Mouse (Mus musculus): ENCODE results near the gene Cebpa. TPM values are rescaled to one million over a fixed set of nuclear protein-coding genes. Genes with fewer than 3 reads are reported as not detected.
A peak's percentile ranks its signal among the peaks of the same experiment; 100 is the strongest.

The Cebpa gene
- 10 to 100 TPM in 1 of 2 experiments, 1 to 10 TPM in 1; 8.8 to 10.1 TPM for total RNA-seq (2021)
- long read RNA-seq, partial matches to known transcripts = 0 of 3 reads
- long read RNA-seq, other reads (novel, unspliced or antisense) = 0 of 3 reads

- peak; percentile 98 for DNase-seq (ENCODE audit: low spot score in 2 of 2)
Observed at GRCm38 (mm10) chr7:35118841-35119413, at the start of gene Cebpa. Gene Cebpa, plus strand, starts transcription at chr7:35119293.

DNA sequence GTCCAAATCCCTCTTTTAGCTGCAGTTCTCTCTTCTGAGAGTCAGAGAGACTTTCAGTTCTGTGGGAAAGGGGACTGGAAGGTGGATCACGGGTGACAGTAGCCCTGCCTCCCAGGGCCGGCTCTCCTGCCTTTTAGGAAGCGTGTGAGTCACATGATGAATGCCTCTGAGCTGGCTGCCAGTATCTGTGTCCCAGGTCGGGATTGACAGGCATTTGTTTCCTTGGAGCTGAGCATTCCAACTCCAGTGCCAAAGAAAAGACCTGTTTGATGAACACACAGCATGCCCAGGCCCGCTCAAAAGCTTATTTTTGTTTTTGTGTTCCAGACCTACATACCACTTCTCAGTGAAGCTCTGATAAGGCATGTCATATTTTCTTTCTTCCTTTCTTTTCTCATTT is 42.4 kb upstream of the Cebpa start:
- no peak for DNase-seq (ENCODE audit: low spot score in 2 of 2)

GRCm38 (mm10) chr7:35080843-35081338 is 38.2 kb upstream of the Cebpa start:
- no peak for DNase-seq (ENCODE audit: low spot score in 2 of 2)

DNA sequence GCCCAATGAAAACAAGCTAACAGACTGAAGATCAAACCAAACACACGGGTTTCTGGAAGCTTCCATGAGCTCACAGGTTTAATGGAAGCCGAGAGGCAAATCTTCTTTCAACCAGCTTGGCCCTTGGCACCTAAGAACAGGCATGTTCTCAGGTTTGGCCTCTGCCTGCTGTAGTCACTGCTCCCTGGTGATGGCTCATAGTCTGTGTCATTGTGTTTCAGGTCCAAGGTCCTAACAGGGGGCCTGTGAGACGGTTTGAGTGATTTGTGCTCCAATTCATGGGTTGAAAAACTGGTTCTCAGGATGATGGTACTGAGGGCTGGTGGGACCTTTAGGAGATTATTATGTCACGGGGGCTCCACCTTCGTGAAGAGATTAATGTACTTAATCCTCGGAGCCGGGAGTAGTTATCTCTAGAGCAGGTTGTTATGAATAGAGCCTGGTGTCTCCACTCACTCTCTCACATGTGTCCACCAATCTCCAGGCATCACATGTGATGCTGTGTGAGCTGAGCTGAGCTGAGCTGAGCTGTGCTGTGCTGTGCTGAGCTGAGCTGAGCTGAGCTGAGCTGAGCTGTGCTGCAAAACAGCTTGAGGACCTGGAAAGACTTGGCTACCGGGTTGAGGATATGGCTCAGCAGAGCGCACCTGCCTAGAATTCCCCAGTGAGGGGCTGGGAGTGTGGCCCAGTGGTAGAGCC is 37.5 kb upstream of the Cebpa start:
- DNase-seq (ENCODE audit: low spot score in 2 of 2) = no peak

GRCm38 (mm10) chr7:35084565-35085360 is 34.3 kb upstream of the Cebpa start:
- DNase-seq (ENCODE audit: low spot score in 2 of 2) = no peak

- DNase-seq (ENCODE audit: low spot score in 2 of 2) = peak; percentile 42 to 51
Observed at GRCm38 (mm10) chr7:35086271-35086861, 32.7 kb upstream of the Cebpa start.

GRCm38 (mm10) chr7:35090550-35090949 is 28.5 kb upstream of the Cebpa start:
- DNase-seq (ENCODE audit: low spot score in 2 of 2) = no peak

DNA sequence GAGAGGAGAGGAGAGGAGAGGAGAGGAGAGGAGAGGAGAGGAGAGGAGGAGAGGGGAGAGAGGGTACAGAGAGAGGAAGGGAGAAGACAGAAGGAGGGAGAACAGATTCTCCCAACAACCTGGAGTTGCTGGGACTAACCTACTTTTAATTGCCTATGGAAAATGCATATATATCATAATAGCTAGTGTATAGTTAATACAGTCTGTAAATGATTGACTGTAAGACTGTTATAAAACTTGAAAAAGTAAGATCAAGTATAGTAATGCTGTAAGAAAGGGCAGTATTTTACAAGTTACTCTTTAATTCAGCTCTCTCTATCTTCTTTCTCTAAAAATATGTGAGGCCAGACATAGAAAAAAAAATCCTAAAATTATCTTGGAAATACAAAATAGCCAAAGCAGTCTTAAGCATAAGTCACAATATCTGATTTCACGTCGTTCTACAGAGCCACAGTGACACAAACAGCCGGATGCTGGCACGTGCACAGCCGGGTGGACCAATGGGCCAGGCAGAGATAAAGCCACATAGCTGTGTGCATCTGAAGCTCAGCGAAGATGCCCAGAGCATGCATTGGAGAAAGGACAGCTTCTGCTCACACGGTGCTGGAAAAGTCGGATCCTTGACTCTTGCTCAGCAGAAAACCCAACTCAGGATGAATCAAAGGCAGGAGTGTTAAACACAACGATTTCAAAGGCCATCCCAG is 24.0 kb upstream of the Cebpa start:
- no peak for DNase-seq (ENCODE audit: low spot score in 2 of 2)

DNA sequence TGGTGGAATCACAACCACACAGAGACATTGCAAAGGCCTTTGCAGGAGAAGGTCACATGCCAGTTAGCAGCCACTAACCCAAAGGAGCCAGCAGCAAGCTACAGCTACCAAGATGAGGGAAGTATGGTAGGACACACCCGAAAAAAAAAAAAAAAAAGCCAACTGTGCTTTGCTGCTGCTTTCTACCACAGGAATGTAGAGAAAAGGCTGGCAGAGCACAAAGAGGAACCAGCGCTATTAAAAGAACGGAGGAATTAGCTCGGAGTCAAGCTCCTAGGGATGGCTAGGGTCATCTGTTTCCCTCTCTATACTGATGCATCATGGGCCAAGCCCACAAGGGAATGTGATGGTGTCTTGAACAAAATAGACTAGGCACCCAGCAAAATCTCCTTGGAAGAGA is 20.3 kb upstream of the Cebpa start:
- no peak for DNase-seq (ENCODE audit: low spot score in 2 of 2)

GRCm38 (mm10) chr7:35099528-35099927 is 19.6 kb upstream of the Cebpa start:
- no peak for DNase-seq (ENCODE audit: low spot score in 2 of 2)

DNA sequence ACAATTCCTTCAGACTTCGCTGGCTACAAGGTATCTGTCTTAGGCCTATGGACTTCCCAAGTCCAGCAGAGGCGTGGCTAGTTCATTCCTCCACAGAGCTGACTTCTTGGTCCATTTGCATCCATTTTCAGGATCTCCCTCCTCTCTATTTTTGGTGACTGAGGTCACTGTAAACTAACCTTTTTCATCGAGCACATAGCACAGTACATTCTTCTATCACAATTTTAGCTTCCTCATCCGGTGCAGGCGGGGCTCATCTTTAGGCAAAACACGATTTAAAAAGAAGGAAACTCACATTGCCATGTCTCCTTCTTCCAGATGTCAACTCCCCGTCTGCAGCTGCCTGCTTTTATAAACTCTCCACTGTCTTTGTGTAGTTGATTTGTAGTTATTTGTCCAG is 12.5 kb upstream of the Cebpa start:
- no peak for DNase-seq (ENCODE audit: low spot score in 2 of 2)

DNA sequence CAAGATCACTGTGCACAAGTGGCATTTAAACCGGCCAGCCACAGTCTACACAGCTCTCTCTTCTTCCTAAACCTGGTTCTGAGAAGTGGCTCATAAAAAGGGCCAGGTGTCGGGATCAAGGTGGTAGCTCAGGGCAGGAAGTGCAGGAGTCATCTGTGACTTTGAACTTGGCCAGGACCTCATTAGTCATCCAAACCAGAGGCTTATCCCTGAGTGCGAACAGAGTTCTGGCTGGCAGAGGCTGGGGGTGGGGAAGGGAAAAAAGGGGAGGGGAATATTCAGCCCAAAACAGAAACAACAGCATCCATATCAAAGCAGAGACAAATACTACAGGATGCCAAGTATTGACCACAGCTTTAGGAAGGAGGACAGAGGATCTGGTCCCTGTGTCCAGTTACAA is 11.5 kb upstream of the Cebpa start:
- no peak for DNase-seq (ENCODE audit: low spot score in 2 of 2)

- no peak for DNase-seq (ENCODE audit: low spot score in 2 of 2)
Observed at GRCm38 (mm10) chr7:35108046-35108445, 11.0 kb upstream of the Cebpa start.

DNA sequence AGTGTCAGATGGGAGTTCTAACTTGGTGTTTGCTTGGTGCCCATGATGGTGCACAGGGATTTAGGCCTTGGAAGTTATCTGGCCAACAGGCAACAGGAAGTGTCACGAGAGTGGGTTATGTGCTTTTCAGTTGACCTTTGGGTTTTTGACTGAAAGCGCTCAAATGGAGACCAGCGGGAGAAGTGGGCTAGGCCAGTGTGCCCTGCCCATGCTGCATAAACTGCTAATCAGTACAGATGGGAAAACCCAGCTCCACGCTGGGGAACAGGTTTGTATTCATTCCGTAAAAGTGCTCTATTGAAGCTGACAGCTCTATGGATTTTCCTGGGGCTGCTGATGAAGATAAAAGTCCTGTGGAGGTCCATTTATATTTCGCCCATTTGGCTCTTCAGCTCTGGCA is 10.4 kb upstream of the Cebpa start:
- no peak for DNase-seq (ENCODE audit: low spot score in 2 of 2)

DNA sequence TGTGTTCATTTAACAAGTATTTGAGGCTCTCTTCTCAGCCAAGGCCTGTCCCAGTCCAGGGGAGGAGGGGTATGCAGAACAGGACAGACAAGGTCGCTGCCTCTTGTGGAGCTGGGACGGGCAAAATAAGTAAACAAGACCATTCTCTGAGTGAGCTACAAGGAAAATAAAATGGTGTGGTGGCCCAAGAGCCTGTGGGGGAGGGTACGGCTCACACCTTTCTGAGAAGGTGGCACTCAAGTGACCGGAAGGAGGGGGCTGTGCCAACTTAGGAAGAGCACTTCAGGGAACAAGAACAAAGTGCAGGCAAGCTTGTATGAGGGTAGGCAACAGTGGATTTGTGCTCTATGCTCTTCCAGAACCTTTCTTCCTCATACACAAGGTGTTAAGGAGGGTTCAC is 6.0 kb upstream of the Cebpa start:
- DNase-seq (ENCODE audit: low spot score in 2 of 2) = no peak

GRCm38 (mm10) chr7:35113721-35114120 is 5.4 kb upstream of the Cebpa start:
- DNase-seq (ENCODE audit: low spot score in 2 of 2) = no peak

DNA sequence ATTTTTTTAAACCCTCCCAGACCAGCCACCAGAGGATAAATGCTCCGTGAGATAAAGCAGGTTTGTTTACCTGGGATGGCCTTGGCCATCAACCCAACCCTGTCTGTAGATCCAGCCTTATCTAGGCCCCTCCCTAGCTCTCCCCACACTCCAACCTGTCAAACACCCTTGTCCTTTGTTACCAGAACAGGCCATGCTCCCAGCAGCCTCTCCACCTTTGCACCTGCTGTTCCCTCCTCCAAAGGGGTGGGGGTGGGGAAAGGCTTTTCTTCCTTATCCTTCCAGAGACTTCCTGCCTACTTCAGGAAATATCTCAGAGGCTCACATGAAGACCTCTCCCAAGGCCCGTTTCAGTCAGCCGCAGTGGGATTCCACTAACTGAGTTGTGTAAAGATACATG is 2.6 kb upstream of the Cebpa start:
- DNase-seq (ENCODE audit: low spot score in 2 of 2) = no peak

GRCm38 (mm10) chr7:35117052-35117451 is 2.0 kb upstream of the Cebpa start:
- no peak for DNase-seq (ENCODE audit: low spot score in 2 of 2)

DNA sequence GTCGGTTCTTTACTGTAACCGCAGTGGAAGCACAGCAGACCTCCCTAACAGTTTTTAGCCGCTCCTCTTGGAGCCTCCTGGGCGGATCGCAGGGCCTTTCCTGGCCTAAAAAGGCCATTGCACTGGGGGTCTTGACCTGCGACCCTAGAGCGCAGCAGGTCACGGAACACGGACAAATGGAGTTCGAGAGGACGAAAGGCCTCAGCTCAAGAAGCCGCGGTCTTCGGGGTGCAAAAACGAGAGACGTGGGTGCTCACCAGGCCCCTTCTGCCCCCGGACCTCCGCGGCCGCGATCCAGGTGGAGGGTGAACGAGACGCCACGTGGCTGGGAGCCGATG is 1.4 kb upstream of the Cebpa start:
- DNase-seq (ENCODE audit: low spot score in 2 of 2) = no peak

DNA sequence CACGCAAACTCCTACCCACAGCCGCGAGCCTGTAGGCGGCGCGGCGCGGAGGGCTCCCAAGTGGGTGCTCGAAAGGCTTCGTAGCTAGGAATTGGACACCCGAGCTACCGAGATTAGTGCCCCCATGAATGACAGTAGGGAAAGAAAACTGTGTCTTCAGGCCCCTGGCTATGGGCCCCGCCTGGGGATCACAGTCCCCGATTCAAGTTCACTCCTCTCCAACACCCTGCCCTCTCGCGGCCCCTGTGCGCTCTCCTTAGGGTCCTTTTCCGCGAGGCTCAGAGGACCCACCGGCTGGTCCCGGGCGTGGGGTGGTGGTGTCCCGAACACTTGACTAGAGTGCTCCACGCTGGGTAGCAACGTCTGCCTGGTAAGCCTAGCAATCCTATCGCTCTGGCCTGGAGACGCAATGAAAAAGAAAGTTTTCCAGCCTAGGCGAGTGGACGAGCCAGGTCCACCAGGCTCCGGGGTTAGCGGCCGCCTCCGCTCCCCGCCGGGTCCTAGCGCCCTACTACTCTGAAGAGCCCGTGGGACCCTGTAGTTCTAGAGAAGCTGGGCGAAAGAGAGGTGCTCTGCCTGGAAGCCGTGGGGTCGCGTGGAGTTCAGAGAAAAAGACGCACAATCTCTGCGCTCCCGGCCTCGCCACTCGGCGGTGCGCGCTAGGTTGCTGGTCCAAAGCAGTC is 853 bp upstream of the Cebpa start:
- peak; percentile 60 to 73 for DNase-seq (ENCODE audit: low spot score in 2 of 2)

Measured in layer of hippocampus, postnatal 10 days (tissue).